Mouse (Mus musculus): Measurements from ENCODE around the gene Trim2. TPM values are rescaled to one million over a fixed set of nuclear protein-coding genes. Genes with fewer than 3 reads are reported as not detected.

Gene Trim2
- polyA plus RNA-seq, 1 experiment = 118 TPM

DNA sequence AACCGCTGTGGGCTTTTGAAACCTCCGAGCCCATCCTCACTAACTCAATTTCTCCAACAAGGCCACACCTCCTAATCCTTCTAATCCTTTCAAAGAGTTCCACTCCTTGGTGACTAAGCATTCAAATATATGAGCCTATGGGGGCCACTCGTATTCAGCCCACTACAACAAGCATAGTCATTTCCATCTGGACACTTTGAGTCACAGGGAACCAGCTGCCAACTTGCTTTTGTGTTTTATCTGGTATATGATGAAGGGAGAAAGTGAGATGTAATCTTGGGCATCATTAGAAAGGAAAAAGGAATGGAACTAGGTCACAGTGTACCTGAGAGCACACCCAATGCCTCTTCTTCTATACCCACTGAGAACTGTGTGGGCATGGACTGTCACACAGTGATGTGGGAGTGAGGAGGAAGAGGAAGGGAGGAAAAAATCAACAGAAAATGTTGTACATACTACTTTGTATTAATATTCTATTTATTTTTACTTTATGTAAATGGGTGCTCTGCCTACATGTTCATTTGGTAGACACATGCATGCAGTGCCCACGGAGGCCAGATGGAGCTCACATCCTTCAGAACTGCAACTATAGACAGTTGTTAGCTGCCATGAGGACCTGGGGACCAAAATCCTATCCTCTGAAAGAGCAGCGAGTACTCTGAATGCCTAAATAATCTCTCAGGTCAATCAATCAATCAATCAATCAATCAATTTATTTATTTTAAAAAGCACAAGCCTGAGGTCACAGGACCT, 72.8 kb downstream of the Trim2 start:
- DNase-seq (ENCODE audit: low read depth) = no peak
- TF ChIP-seq CTCF (IDR thresholded peaks at IDR 0.05; ENCODE audit: borderline replicate concordance, extremely low read depth, insufficient read depth, insufficient read length) (no peak), POLR2A (IDR thresholded peaks at IDR 0.05; ENCODE audit: borderline replicate concordance, extremely low read depth, insufficient read depth, insufficient read length, poor library complexity, severe bottlenecking) (no peak)

GRCm38 (mm10) chr3:84232312-84232711, 74.4 kb downstream of the Trim2 start:
- DNase-seq (ENCODE audit: low read depth) = no peak
- no peak for TF ChIP-seq POLR2A (IDR thresholded peaks at IDR 0.05; ENCODE audit: borderline replicate concordance, extremely low read depth, insufficient read depth, insufficient read length, poor library complexity, severe bottlenecking)
- no peak for TF ChIP-seq CTCF (IDR thresholded peaks at IDR 0.05; ENCODE audit: borderline replicate concordance, extremely low read depth, insufficient read depth, insufficient read length)

- no peak for DNase-seq (ENCODE audit: low read depth)
- no peak for TF ChIP-seq CTCF (IDR thresholded peaks at IDR 0.05; ENCODE audit: borderline replicate concordance, extremely low read depth, insufficient read depth, insufficient read length)
- TF ChIP-seq POLR2A (IDR thresholded peaks at IDR 0.05; ENCODE audit: borderline replicate concordance, extremely low read depth, insufficient read depth, insufficient read length, poor library complexity, severe bottlenecking) = no peak
These were observed 75.7 kb downstream of the Trim2 start for GRCm38 (mm10) chr3:84230988-84231387.

GRCm38 (mm10) chr3:84228911-84229310, 77.8 kb downstream of the Trim2 start:
- peak; percentile 70 for DNase-seq (ENCODE audit: low read depth)
- no peak for TF ChIP-seq POLR2A (IDR thresholded peaks at IDR 0.05; ENCODE audit: borderline replicate concordance, extremely low read depth, insufficient read depth, insufficient read length, poor library complexity, severe bottlenecking)
- no peak for TF ChIP-seq CTCF (IDR thresholded peaks at IDR 0.05; ENCODE audit: borderline replicate concordance, extremely low read depth, insufficient read depth, insufficient read length)

GRCm38 (mm10) chr3:84228203-84228870, 78.3 kb downstream of the Trim2 start:
- TF ChIP-seq CTCF (IDR thresholded peaks at IDR 0.05; ENCODE audit: borderline replicate concordance, extremely low read depth, insufficient read depth, insufficient read length) (peak; percentile 17; the same call in 1 of the 2 replicates), POLR2A (IDR thresholded peaks at IDR 0.05; ENCODE audit: borderline replicate concordance, extremely low read depth, insufficient read depth, insufficient read length, poor library complexity, severe bottlenecking) (no peak)
- peak; percentile 97 for DNase-seq (ENCODE audit: low read depth)

GRCm38 (mm10) chr3:84227628-84228027, 79.0 kb downstream of the Trim2 start:
- no peak for TF ChIP-seq POLR2A (IDR thresholded peaks at IDR 0.05; ENCODE audit: borderline replicate concordance, extremely low read depth, insufficient read depth, insufficient read length, poor library complexity, severe bottlenecking)
- DNase-seq (ENCODE audit: low read depth) = peak; percentile 43

DNA sequence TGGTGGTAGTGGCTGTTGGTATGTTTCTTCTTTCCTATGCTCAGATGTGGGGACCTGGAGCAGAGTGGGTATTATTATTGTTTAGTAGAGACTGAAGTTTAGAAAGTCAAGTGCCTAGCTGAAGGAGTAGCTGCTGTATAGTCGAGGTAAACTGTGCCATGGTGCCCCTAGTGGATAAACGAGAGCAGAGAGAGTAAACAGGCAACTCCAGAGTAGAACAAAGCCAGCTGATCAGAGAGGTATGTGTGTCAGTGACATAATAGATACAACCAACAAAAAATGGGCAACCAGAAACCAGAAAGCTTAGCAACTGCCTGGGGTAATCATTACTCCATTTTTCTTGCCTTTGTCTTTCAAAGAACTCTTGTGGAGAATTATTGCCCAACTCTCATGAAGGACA, 81.7 kb downstream of the Trim2 start:
- peak; percentile 41; the same call in 1 of the 2 replicates for TF ChIP-seq CTCF (IDR thresholded peaks at IDR 0.05; ENCODE audit: borderline replicate concordance, extremely low read depth, insufficient read depth, insufficient read length)
- TF ChIP-seq POLR2A (IDR thresholded peaks at IDR 0.05; ENCODE audit: borderline replicate concordance, extremely low read depth, insufficient read depth, insufficient read length, poor library complexity, severe bottlenecking) = no peak
- no peak for DNase-seq (ENCODE audit: low read depth)

GRCm38 (mm10) chr3:84220748-84221147, 85.9 kb downstream of the Trim2 start:
- peak; percentile 95 for DNase-seq (ENCODE audit: low read depth)
- TF ChIP-seq CTCF (IDR thresholded peaks at IDR 0.05; ENCODE audit: borderline replicate concordance, extremely low read depth, insufficient read depth, insufficient read length) = no peak
- no peak for TF ChIP-seq POLR2A (IDR thresholded peaks at IDR 0.05; ENCODE audit: borderline replicate concordance, extremely low read depth, insufficient read depth, insufficient read length, poor library complexity, severe bottlenecking)

DNA sequence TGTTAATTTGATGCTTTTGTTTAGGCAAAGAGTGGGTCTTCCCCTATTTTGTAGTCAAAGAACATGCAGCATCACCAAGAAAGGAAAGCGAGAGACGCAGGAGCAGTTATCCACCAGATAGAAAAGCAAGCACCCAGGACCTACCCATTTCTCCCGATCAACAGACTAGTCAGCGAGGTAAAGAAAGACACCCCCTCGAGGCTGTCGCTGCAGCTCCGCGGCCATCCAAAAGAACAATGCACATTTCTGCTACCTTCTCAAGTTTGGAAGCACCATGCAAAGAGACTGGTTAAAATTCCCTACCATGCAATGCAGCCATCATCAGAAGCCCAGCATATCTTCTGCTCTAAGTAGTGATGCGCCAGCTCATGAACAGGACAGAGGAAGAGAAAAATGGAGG, 86.4 kb downstream of the Trim2 start:
- TF ChIP-seq CTCF (IDR thresholded peaks at IDR 0.05; ENCODE audit: borderline replicate concordance, extremely low read depth, insufficient read depth, insufficient read length) (no peak), POLR2A (IDR thresholded peaks at IDR 0.05; ENCODE audit: borderline replicate concordance, extremely low read depth, insufficient read depth, insufficient read length, poor library complexity, severe bottlenecking) (no peak)
- peak; percentile 66 for DNase-seq (ENCODE audit: low read depth)

GRCm38 (mm10) chr3:84219720-84220273, 86.9 kb downstream of the Trim2 start:
- TF ChIP-seq CTCF (IDR thresholded peaks at IDR 0.05; ENCODE audit: borderline replicate concordance, extremely low read depth, insufficient read depth, insufficient read length) (no peak), POLR2A (IDR thresholded peaks at IDR 0.05; ENCODE audit: borderline replicate concordance, extremely low read depth, insufficient read depth, insufficient read length, poor library complexity, severe bottlenecking) (no peak)
- peak; percentile 91 for DNase-seq (ENCODE audit: low read depth)

GRCm38 (mm10) chr3:84219166-84219710, 87.4 kb downstream of the Trim2 start:
- DNase-seq (ENCODE audit: low read depth) = peak; percentile 35
- no peak for TF ChIP-seq POLR2A (IDR thresholded peaks at IDR 0.05; ENCODE audit: borderline replicate concordance, extremely low read depth, insufficient read depth, insufficient read length, poor library complexity, severe bottlenecking)
- peak; percentile 27; the same call in 1 of the 2 replicates for TF ChIP-seq CTCF (IDR thresholded peaks at IDR 0.05; ENCODE audit: borderline replicate concordance, extremely low read depth, insufficient read depth, insufficient read length)
